Mouse (Mus musculus) Patski (cell line): ENCODE data around the gene Reln. TPM values are rescaled to one million over a fixed set of nuclear protein-coding genes. Genes with fewer than 3 reads are reported as not detected.

Experiments
- ATAC-seq: fragments of 100-300 bp; one replicate; pipeline ENCODE4 v1.8.0; 2021
- CTCF ChIA-PET: fragments of 350-600 bp; sonication (Branson Sonifier 250); formaldehyde crosslinking; loops from one replicate; lab custom pipeline; 2022; ENCODE audit warnings: inconsistent platforms; lab: Charles Lee
- POLR2A ChIA-PET: fragments of 350-600 bp; sonication (Branson Sonifier 250); formaldehyde crosslinking; loops from one replicate; lab custom pipeline; 2022; ENCODE audit warnings: antibody characterized with exemption, inconsistent platforms; lab: Charles Lee
- DNase-seq: peaks from one replicate; pipeline ENCODE4 v3.0.0-alpha.2; 2011; ENCODE audit warnings: low read depth, low spot score
- H3K27me3 ChIP-seq: fragments of 371-371 bp; one replicate; pipeline ENCODE4 v1.5.1; 2021
- CTCF ChIP-seq: fragments of 100-300 bp; IDR thresholded peaks from one replicate; pipeline ENCODE4 v1.5.1; 2021
- in situ Hi-C: fragments of 300-500 bp; cut with MboI; formaldehyde crosslinking; loops from 3 replicates; pipeline ENCODE4 v1.11.1; 2018; ENCODE audit warnings: low pct_unique_long_range_greater_than_20kb, mixed read lengths
- polyA plus RNA-seq: library from polyadenylated mRNA; unstranded; gene quantifications from one replicate; pipeline ENCODE4 v1.2.3, GENCODE M21; 2021

Reln gene
- polyA plus RNA-seq, 1 experiment from 2014 or later: not detected

GRCm38 (mm10) chr5:21847438-21847837 is 497.1 kb downstream of the Reln start:
- POLR2A ChIA-PET: no interaction called here
- CTCF ChIA-PET: interaction anchor here (1.2 to 1.3 kb wide), 2 partner anchors 8 to 19 kb away, joined by 3 read pairs; partner anchors contain the start of gene Slc26a5
- in situ Hi-C loops: loop anchor here (25.0 kb wide), 1 partner anchor 665 kb away; no protein-coding TSS in a partner anchor
- no peak for TF ChIP-seq CTCF
- no peak for DNase-seq
- peaks cover 13% of the 10 kb centered on the region for H3K27me3 ChIP-seq
- ATAC-seq: no peak

GRCm38 (mm10) chr5:21846616-21847290 is 497.7 kb downstream of the Reln start:
- H3K27me3 ChIP-seq: peaks cover 12% of the 10 kb centered on the region
- ATAC-seq: no peak
- CTCF ChIA-PET: interaction anchor here (1.2 to 1.4 kb wide), 2 partner anchors 9 to 14 kb away, joined by 3 read pairs; no protein-coding TSS in a partner anchor
- DNase-seq: no peak
- in situ Hi-C loops: loop anchor here (25.0 kb wide), 1 partner anchor 666 kb away; no protein-coding TSS in a partner anchor
- no peak for TF ChIP-seq CTCF
- POLR2A ChIA-PET: no interaction called here

- ChIA-PET CTCF (no interaction called here), POLR2A (no interaction called here)
- ATAC-seq (no peak), DNase-seq (no peak)
- TF ChIP-seq CTCF: peak; percentile 57
- H3K27me3 ChIP-seq: peaks cover 7% of the 10 kb centered on the region
- in situ Hi-C loops: loop anchor here (25.0 kb wide), 1 partner anchor 668 kb away; no protein-coding TSS in a partner anchor
Measured at GRCm38 (mm10) chr5:21844676-21845075, 499.8 kb downstream of the Reln start.

Other genes starting within 250 kb of the Reln start
- gene Orc5, start 205.7 kb upstream of the Reln start, polyA plus RNA-seq: 16.3 TPM